Mouse (Mus musculus) kidney, postnatal 0 days (tissue): ENCODE measurements around the gene Anks1b. TPM values are rescaled to one million over a fixed set of nuclear protein-coding genes. Genes with fewer than 3 reads are reported as not detected.

ENCODE experiments used
- ATAC-seq: fragments of 200-750 bp; cut with Nextera tagmentation; replicated peaks from 2 replicates; pipeline ENCODE4 v1.8.0; 2017; ENCODE audit warnings: low read depth, moderate number of reproducible peaks, moderate TSS enrichment, moderate library complexity; ENCODE audit not compliant: low FRiP score
- DNase-seq: peaks from one replicate; pipeline ENCODE4 v3.0.0-alpha.2; 2016; ENCODE audit warnings: low spot score
- H3K27ac ChIP-seq: fragments of 300-500 bp; sonication (generic); 2 replicates; pipeline ENCODE4 v1.5.1; 2014; ENCODE audit warnings: mild to moderate bottlenecking
- H3K27me3 ChIP-seq: fragments of 300-500 bp; sonication (generic); 2 replicates; pipeline ENCODE4 v1.6.1; 2014; ENCODE audit warnings: low read length, mixed read lengths; ENCODE audit not compliant: insufficient read depth
- H3K36me3 ChIP-seq: fragments of 300-500 bp; sonication (generic); 2 replicates; pipeline ENCODE4 v1.6.1; 2014; ENCODE audit warnings: low read length, mixed read lengths; ENCODE audit not compliant: insufficient read depth
- H3K4me1 ChIP-seq: fragments of 300-500 bp; sonication (generic); replicated peaks from 2 replicates; pipeline ENCODE4 v1.6.1; 2014; ENCODE audit warnings: antibody characterized with exemption, low read length, mixed read lengths; ENCODE audit not compliant: insufficient read depth
- H3K4me2 ChIP-seq: fragments of 300-500 bp; sonication (generic); 2 replicates; pipeline ENCODE4 v1.6.1; 2014; ENCODE audit warnings: mild to moderate bottlenecking, low read length, moderate library complexity, mixed read lengths
- H3K4me3 ChIP-seq: fragments of 300-500 bp; sonication (generic); replicated peaks from 2 replicates; pipeline ENCODE4 v1.5.1; 2014; ENCODE audit warnings: low read depth, low read length
- H3K9ac ChIP-seq: fragments of 300-500 bp; sonication (generic); 2 replicates; pipeline ENCODE4 v1.6.1; 2014; ENCODE audit warnings: low read depth, low read length
- H3K9me3 ChIP-seq: fragments of 300-500 bp; sonication (generic); replicated peaks from 2 replicates; pipeline ENCODE4 v1.6.1; 2016; ENCODE audit warnings: low read length, inconsistent platforms, mixed read lengths
- CTCF ChIP-seq: IDR thresholded peaks from 2 replicates; pipeline ENCODE4 v1.5.1; 2016; ENCODE audit warnings: antibody characterized with exemption, low read depth, mild to moderate bottlenecking, moderate library complexity
- WGBS: fragments of 180-500 bp; shearing (Covaris S2); extraction: QIAGEN DNeasy Blood & Tissue Kit; methylation state at CpG from one replicate; pipeline ENCODE4 v1.1.7; 2014; 5-methylcytosine and 5-hydroxymethylcytosine counted together
- polyA plus RNA-seq: library from polyadenylated mRNA; unstranded; fragments of >200 nt; fragmentation: Nextera tagmentation; extraction: Ambion mirVana; gene quantifications from 2 replicates; pipeline ENCODE4 v1.2.1, GENCODE M21; 2015

The Anks1b gene
- polyA plus RNA-seq, 1 experiment from 2014 or later, result 3.1 TPM

DNA sequence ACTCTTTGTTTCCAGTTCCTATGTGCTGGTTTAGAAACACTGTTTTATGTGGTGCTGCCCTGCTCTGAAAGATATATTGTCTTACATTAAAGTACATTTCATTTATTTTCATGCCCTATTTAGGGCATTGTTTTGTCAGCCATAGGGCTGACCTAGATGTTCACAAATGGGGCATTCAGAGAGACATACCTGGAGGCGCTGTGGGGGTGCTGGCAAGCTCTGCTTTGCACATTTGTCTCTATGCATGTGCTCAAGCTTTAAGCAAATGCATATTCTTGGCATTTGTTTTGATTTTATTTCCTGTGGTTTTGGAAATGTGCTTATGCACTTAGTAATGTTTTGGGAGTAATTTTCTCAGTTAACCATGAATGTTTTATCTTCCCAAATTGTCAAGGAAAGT is 43.8 kb downstream of the Anks1b start:
- no peak overlapping the region for H3K4me2 ChIP-seq
- WGBS, result 81% methylated on average over 1 of the region's 1 CpGs
- ATAC-seq, result no peak
- no peak overlapping the region for H3K9ac ChIP-seq
- H3K36me3 ChIP-seq, result no peaks in the 10 kb centered on the region
- H3K27ac ChIP-seq, result no peak overlapping the region
- H3K27me3 ChIP-seq, result no peaks in the 10 kb centered on the region
- H3K4me3 ChIP-seq, result no peak overlapping the region
- DNase-seq, result no peak
- H3K9me3 ChIP-seq, result no peaks in the 10 kb centered on the region
- H3K4me1 ChIP-seq, result no peaks in the 10 kb centered on the region
- TF ChIP-seq CTCF, result no peak

DNA sequence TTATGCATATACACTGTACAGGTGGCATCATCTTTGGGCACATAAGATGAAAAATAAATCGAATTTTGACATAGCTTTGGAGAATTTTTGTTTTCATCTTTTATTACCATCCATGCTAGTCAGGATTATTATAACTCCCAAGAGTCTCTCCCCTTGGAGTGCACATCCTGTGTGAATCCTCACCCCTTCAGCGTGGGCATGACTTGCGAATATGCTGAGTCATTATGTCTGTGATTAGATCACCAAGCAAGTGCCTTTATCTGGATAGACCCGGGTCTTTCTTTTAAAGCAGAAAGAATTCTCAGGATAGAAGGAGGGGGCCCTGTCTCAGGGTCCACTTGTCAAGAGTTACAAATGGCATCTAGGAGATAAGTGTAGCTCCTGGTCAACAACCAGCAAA is 48.7 kb downstream of the Anks1b start:
- WGBS, result 80% methylated on average over 4 of the region's 4 CpGs
- Histone ChIP-seq H3K27ac (no peak overlapping the region), H3K4me1 (no peaks in the 10 kb centered on the region), H3K9me3 (no peaks in the 10 kb centered on the region), H3K27me3 (no peaks in the 10 kb centered on the region), H3K4me3 (no peak overlapping the region), H3K9ac (no peak overlapping the region), H3K36me3 (no peaks in the 10 kb centered on the region), H3K4me2 (no peak overlapping the region)
- no peak for ATAC-seq
- no peak for DNase-seq
- TF ChIP-seq CTCF, result no peak

DNA sequence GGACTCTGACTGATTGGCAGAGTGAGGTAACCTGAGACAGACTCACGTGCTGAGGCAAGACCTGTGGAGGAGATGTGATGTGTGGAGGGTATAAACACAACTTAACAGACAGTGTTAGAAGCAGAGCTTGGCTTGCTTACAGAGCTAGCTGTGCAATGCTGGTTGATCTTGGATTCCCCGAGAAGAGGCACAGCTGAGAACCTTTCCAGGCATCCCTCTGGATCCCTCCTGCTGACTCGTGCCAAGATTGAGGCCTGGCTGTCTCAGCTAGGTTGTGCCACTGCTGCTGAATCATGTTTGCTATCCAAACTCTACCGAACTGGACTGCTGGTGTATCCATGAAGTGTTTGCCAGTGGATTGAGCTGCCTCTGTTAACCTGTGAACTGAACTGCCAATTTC is 68.9 kb downstream of the Anks1b start:
- Histone ChIP-seq H3K36me3 (no peaks in the 10 kb centered on the region), H3K27me3 (no peaks in the 10 kb centered on the region), H3K9me3 (no peaks in the 10 kb centered on the region), H3K27ac (no peak overlapping the region), H3K4me1 (no peaks in the 10 kb centered on the region), H3K9ac (no peak overlapping the region), H3K4me3 (no peak overlapping the region), H3K4me2 (no peak overlapping the region)
- no peak for TF ChIP-seq CTCF
- no peak for ATAC-seq
- 58% methylated on average over 4 of the region's 4 CpGs for WGBS
- DNase-seq, result no peak

DNA sequence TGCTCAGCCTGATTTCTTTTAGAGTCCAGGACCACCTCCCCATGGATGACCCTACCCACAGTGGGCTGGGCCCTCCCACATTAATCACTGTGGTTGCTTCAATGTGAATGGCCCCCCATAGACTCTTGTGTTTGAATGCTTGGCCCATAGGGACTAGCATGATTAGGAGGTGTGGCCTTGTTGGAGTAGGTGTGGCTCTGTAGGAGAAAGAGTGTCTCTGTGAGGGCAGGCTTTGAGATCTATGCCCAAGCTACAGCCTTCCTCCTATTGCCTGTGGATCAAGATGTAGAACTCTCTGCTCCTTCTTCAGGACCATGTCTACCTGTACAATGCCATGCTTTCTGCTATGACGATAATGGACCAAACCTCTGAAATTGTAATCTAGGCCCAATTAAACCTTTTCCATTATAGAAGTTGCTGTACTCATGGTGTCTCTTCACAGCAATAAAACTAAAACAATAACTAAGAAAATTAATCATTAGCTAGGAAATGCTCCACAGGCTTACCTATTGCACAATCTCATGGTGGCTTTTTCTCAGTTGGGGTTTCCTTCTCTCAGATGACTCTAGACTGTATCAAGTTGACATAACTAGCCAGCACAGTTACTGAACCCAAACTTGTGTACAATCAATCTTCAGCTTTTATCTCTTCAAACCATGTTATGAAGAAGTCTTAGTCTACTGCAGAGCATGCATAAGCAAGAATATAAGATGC is 73.5 kb downstream of the Anks1b start:
- Histone ChIP-seq H3K4me3 (no peak overlapping the region), H3K4me2 (no peak overlapping the region), H3K27me3 (no peaks in the 10 kb centered on the region), H3K27ac (no peak overlapping the region), H3K9ac (no peak overlapping the region), H3K4me1 (no peaks in the 10 kb centered on the region), H3K9me3 (no peaks in the 10 kb centered on the region), H3K36me3 (no peaks in the 10 kb centered on the region)
- TF ChIP-seq CTCF, result no peak
- DNase-seq (no peak), ATAC-seq (no peak)
- 93% methylated on average over 1 of the region's 1 CpGs for WGBS

DNA sequence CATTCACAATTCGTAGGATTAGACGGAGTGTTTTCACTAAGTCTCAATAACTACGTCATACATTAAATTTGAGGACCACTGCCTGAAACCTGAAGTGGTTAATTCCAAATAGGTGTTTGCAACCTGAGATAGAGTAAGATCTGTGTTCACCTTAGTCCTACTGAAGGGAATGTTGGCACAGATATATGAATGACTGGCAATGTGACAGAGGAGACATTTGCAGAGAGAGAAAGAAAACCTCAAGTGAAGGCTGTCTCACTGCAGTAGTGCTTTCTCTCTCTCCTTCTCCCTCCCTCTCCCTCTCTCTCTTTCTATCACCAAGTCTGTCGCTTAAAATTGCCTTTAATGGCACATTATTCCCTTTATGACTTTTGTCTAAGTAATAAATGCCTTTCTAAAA is 101.1 kb downstream of the Anks1b start:
- TF ChIP-seq CTCF, result no peak
- WGBS, result 78% methylated on average over 4 of the region's 4 CpGs
- ATAC-seq (no peak), DNase-seq (no peak)
- no peaks in the 10 kb centered on the region for H3K36me3 ChIP-seq
- H3K4me2 ChIP-seq, result no peak overlapping the region
- no peaks in the 10 kb centered on the region for H3K9me3 ChIP-seq
- H3K9ac ChIP-seq, result no peak overlapping the region
- no peaks in the 10 kb centered on the region for H3K27me3 ChIP-seq
- H3K27ac ChIP-seq, result no peak overlapping the region
- no peak overlapping the region for H3K4me3 ChIP-seq
- H3K4me1 ChIP-seq, result no peaks in the 10 kb centered on the region

DNA sequence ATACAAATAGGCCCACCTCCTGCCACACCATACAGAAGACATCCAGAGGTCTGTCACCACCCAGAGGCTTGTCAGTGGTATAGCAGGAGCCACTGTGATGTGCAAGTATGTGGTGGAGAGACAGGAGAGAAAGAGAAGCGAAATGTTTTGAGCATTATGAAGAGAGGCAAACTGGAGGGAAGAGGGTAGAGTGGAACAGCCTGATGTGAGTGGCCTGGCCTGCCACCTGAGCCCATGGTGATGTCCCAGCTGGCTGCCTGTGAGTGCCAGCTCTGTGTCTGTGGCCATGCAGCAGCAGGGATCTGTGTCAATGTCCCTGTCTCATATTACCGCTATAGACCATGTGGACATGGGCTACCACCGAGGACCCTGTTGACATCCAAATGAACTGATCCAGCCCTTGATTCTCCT is 102.1 kb downstream of the Anks1b start:
- WGBS, result 41% methylated on average over 3 of the region's 3 CpGs
- ATAC-seq (no peak), DNase-seq (peak; percentile 25)
- Histone ChIP-seq H3K9ac (no peak overlapping the region), H3K4me1 (no peaks in the 10 kb centered on the region), H3K9me3 (no peaks in the 10 kb centered on the region), H3K27me3 (no peaks in the 10 kb centered on the region), H3K4me3 (no peak overlapping the region), H3K4me2 (no peak overlapping the region), H3K27ac (no peak overlapping the region), H3K36me3 (no peaks in the 10 kb centered on the region)
- TF ChIP-seq CTCF, result peak; percentile 54; the same call in 1 of the 2 replicates

DNA sequence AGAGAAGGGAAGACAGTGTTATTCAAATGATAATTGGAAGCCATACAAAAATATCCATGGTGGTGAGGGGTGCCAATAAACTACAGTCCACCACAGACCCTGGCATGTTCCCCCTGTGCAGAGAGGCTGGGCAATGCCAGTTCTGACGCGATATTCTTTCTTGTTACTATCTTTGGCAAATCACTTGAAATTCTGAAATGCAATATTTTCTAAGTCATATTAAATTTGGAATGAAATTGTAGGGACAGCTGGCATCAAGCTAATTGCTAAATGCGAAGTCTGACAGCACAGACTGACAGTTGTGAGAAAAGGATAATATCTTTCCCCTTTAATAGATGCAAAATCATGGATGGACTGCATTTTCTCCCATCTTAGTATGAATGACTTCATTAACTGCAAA is 103.3 kb downstream of the Anks1b start:
- WGBS, result 92% methylated on average over 3 of the region's 3 CpGs
- H3K4me3 ChIP-seq, result no peak overlapping the region
- H3K27me3 ChIP-seq, result no peaks in the 10 kb centered on the region
- no peaks in the 10 kb centered on the region for H3K4me1 ChIP-seq
- ATAC-seq, result no peak
- no peak for DNase-seq
- no peak overlapping the region for H3K9ac ChIP-seq
- H3K27ac ChIP-seq, result no peak overlapping the region
- TF ChIP-seq CTCF, result no peak
- no peak overlapping the region for H3K4me2 ChIP-seq
- H3K36me3 ChIP-seq, result no peaks in the 10 kb centered on the region
- no peaks in the 10 kb centered on the region for H3K9me3 ChIP-seq
